Mouse (Mus musculus) right cerebral cortex, adult 2 months (tissue): ENCODE measurements around the gene Dlst.
A peak's percentile ranks its signal among the peaks of the same experiment; 100 is the strongest.

Source experiments
- DNase-seq, 2 experiments: peaks; one replicate each; pipeline ENCODE4 v3.0.0; 2021 to 2022; ENCODE audit warnings: low spot score in 2 of 2

Dlst gene

GRCm38 (mm10) chr12:85151002-85151774 is 40.6 kb downstream of the Dlst start, which contains the start of gene Rps6kl1:
Gene Rps6kl1, minus strand, starts transcription at chr12:85151264.
- peak; percentile 82 to 83 for DNase-seq

GRCm38 (mm10) chr12:85153011-85153410 is 42.4 kb downstream of the Dlst start:
- no peak for DNase-seq

GRCm38 (mm10) chr12:85156324-85156723 is 45.7 kb downstream of the Dlst start:
- DNase-seq: no peak

- DNase-seq: no peak
Observed at GRCm38 (mm10) chr12:85157797-85158460, 47.3 kb downstream of the Dlst start.

GRCm38 (mm10) chr12:85158801-85159200 is 48.2 kb downstream of the Dlst start:
- no peak for DNase-seq

- no peak for DNase-seq
Observed at GRCm38 (mm10) chr12:85159592-85159991, 49.0 kb downstream of the Dlst start.

- DNase-seq: no peak
Observed at GRCm38 (mm10) chr12:85164996-85165395, 54.4 kb downstream of the Dlst start.

- DNase-seq: no peak
Observed at GRCm38 (mm10) chr12:85166631-85167030, 56.0 kb downstream of the Dlst start.

- DNase-seq: peak; percentile 83 to 89
Observed at GRCm38 (mm10) chr12:85169117-85169858, 58.7 kb downstream of the Dlst start.

- no peak for DNase-seq
Observed at GRCm38 (mm10) chr12:85169877-85170276, 59.2 kb downstream of the Dlst start.

- no peak for DNase-seq
Observed at GRCm38 (mm10) chr12:85170284-85170947, 59.8 kb downstream of the Dlst start.

- DNase-seq: no peak
Observed at GRCm38 (mm10) chr12:85170948-85171307, 60.3 kb downstream of the Dlst start.

- no peak for DNase-seq
Observed at GRCm38 (mm10) chr12:85174016-85174415, 63.4 kb downstream of the Dlst start.

- no peak for DNase-seq
Observed at GRCm38 (mm10) chr12:85175087-85175675, 64.5 kb downstream of the Dlst start.

GRCm38 (mm10) chr12:85175926-85176845 is 65.6 kb downstream of the Dlst start:
- peak in 1 of 2 experiments; percentile 14 for DNase-seq

GRCm38 (mm10) chr12:85176846-85177523 is 66.4 kb downstream of the Dlst start:
- no peak for DNase-seq

GRCm38 (mm10) chr12:85177740-85178239 is 67.2 kb downstream of the Dlst start, which contains the start of gene Pgf:
Gene Pgf, minus strand, starts transcription at chr12:85177790.
- no peak for DNase-seq

GRCm38 (mm10) chr12:85178294-85178693 is 67.7 kb downstream of the Dlst start:
- DNase-seq: no peak

GRCm38 (mm10) chr12:85181475-85182344 is 71.1 kb downstream of the Dlst start:
- DNase-seq: no peak
